ENCODE assay signal across 6 mouse cellular contexts in the genomic region with DNA sequence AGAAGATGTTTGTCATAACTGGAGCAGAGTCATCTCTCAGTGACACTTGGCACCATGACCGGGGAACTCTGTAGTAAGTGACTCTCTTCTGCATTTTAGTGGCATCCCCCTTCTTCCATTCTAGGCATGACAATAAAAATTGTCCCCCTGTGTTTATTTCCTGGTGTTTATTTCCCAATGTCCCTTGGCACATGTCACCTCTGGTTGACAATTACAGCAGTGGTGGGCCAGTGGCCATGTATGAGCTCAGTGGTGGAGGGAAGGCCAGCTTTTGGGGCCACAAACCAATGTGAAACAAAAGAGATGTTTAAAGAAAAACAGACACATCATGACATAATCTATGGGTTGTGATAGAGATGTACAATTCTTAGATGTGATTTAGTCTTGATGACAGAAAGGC.
"Had no signal": no experiment of that assay in that cellular context is flagged by ENCODE, and none has a peak within 500 bp of the region (broad histone marks: within the 10 kb centered on the region; RNA-seq: fewer than 3 reads in every experiment).

No protein-coding gene starts in this region.

- DNase-seq: liver, postnatal 0 days; lung, embryonic 14.5 days; right cerebral cortex, postnatal 14 days; thymus, adult 2 months; thymus, postnatal 25 days; thymus, postnatal 4 days had no signal
